Mouse (Mus musculus) olfactory bulb, adult 2 months (tissue): ENCODE results near the gene Cacna1c. TPM values are rescaled to one million over a fixed set of nuclear protein-coding genes. Genes with fewer than 3 reads are reported as not detected.
A peak's percentile ranks its signal among the peaks of the same experiment; 100 is the strongest.

Experiments used
- H3K27ac ChIP-seq: fragments of 200-500 bp; 2 replicates; pipeline ENCODE4 v1.5.1; 2012; ENCODE audit warnings: low read depth, low read length; ENCODE audit not compliant: insufficient read depth
- H3K4me1 ChIP-seq: fragments of 200-500 bp; 2 replicates; pipeline ENCODE4 v1.6.1; 2012; ENCODE audit warnings: low read length; ENCODE audit not compliant: control insufficient read depth, insufficient read depth
- H3K4me3 ChIP-seq: fragments of 200-500 bp; 2 replicates; pipeline ENCODE4 v1.5.1; 2012; ENCODE audit warnings: mild to moderate bottlenecking, low read depth, low read length, moderate library complexity; ENCODE audit not compliant: insufficient read depth
- CTCF ChIP-seq: fragments of 200-500 bp; IDR thresholded peaks from 2 replicates; pipeline ENCODE4 v1.5.1; 2012; ENCODE audit warnings: low read depth, mild to moderate bottlenecking, low read length, moderate library complexity; ENCODE audit not compliant: insufficient read depth
- POLR2A ChIP-seq: fragments of 200-500 bp; IDR thresholded peaks from 2 replicates; pipeline ENCODE4 v1.6.1; 2012; ENCODE audit warnings: mild to moderate bottlenecking, low read depth, low read length, moderate library complexity; ENCODE audit not compliant: insufficient read depth
- WGBS: fragments of 180-500 bp; shearing (Covaris S2); methylation state at CpG from one replicate; pipeline ENCODE4 v1.1.7; 2018; 5-methylcytosine and 5-hydroxymethylcytosine counted together
- polyA plus RNA-seq: library from polyadenylated mRNA; stranded (reverse); fragments of >200 nt; gene quantifications from 2 replicates; pipeline ENCODE4 v1.2.4, GENCODE M21; 2012; ENCODE audit warnings: low replicate concordance; ENCODE audit not compliant: missing spikeins, insufficient read depth, insufficient read length

The Cacna1c gene
- polyA plus RNA-seq, 1 experiment: 35.8 TPM

DNA sequence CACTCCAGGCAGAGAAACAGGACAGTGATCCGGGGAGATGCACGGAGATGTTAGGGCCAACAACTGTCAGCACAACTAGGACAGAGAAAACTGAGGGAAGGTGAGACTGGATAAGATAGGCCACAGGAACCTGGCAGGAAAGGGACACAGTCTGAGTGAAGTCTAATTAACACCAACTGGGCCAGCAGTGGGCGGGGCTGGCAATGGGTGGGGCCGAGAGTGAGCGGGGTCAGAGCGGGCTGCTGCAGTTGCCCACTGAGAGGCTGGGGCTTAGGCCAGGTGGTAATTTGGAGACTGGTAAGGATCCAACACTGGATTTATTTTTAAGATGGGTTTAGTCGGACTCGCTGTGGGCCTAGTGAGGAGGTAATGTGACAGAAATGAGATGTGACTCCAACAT is 418.8 kb downstream of the Cacna1c start:
- WGBS: 65% methylated on average over 8 of the region's 8 CpGs
- Histone ChIP-seq H3K4me3 (no peak overlapping the region), H3K27ac (peak overlapping the region; percentile 34), H3K4me1 (peaks cover 26% of the 10 kb centered on the region)
- no peak for TF ChIP-seq POLR2A
- TF ChIP-seq CTCF: no peak

DNA sequence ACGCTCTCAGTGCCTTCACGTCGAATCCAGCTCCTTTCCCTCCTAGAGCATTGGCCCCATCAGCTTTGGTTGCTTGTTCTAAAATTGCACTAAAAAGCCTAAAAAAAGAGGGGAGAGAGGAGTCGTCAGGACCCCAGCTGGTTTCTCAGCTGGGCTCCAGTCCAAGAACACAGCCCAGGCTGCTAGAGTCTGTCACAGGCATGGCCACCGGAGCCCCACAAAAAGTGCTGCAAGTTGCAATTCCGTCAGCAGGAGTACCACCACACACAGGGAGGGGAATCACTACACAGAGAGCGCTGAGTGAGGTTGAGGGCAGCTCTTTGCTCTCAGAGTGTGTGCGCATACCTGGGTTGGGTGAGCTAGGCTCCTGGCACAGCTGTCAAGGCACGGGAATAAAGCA is 419.8 kb downstream of the Cacna1c start:
- H3K4me1 ChIP-seq: peaks cover 26% of the 10 kb centered on the region
- TF ChIP-seq POLR2A (no peak), CTCF (no peak)
- no peak overlapping the region for H3K4me3 ChIP-seq
- 32% methylated on average over 9 of the region's 9 CpGs for WGBS
- peak overlapping the region; percentile 34 for H3K27ac ChIP-seq

DNA sequence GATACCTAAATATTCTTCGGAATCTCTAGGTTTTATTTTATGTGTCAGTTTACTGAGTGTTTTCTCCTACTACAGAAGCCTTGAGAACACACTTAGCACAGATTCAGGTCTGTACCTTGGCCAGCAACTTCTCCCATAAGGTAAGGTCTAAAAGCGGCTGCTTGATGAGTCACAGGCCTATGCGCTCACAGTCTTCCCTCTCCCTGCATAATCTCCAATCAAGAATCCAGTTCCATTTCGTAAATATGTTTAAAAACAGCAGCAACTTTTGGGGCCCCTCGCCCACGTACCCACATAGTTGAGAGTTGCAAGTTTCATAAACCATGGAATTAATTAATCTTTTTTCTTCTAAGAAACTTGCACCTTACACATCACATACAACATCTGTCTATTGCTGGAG is 423.6 kb downstream of the Cacna1c start:
- H3K27ac ChIP-seq: 0 out of 2 replicates have a peak overlapping the region, but pooled peaks have one; percentile 4
- TF ChIP-seq CTCF: no peak
- 72% methylated on average over 6 of the region's 6 CpGs for WGBS

DNA sequence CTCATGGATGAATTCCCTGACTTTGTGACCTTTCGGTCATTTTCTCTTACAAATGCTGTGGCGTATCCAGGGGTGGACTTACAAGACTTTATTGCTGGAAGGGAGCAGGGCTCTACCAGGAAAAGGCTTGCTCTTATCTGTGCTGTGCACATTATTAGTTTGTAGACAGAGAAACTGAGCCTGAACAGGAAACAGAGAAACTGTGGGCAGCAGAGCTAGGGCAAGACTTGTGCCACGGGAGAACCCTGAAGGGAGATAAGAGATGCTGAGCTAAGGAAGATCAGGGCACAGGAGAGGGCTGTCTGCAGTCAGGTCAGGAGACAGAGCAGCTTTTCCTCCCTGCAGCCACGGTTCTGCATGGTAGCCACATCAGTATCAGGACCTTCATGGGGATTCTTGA is 425.1 kb downstream of the Cacna1c start:
- no peak overlapping the region for H3K4me3 ChIP-seq
- peaks cover 8% of the 10 kb centered on the region; the same call in 1 of the 2 replicates for H3K4me1 ChIP-seq
- TF ChIP-seq CTCF: no peak
- TF ChIP-seq POLR2A: no peak
- H3K27ac ChIP-seq: no peak overlapping the region
- WGBS: 88% methylated on average over 4 of the region's 4 CpGs

More for the DNA sequence above, 423.6 kb downstream of the Cacna1c start:
- Histone ChIP-seq H3K4me1 (peaks cover 21% of the 10 kb centered on the region), H3K4me3 (no peak overlapping the region)

DNA sequence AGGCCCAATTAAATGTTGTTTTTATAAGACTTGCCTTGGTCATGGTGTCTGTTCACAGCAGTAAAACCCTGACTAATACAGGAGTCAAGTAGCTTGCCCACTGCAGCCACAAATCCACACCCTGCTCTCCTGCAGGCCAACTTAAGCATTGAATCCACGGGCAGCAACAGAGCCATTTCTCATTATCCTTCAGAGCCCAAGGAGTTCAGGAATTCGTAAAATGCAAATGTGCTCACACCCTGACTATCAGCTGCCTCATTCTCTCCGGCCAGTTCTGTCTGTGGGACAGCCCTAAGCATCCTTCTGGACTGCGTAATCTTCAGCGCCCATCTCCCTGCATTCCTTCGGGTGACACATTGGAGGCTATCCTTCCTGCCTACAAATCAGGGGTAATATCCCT is 425.8 kb downstream of the Cacna1c start:
- Histone ChIP-seq H3K4me3 (no peak overlapping the region), H3K4me1 (peaks cover 6% of the 10 kb centered on the region; the same call in 1 of the 2 replicates), H3K27ac (no peak overlapping the region)
- 85% methylated on average over 6 of the region's 6 CpGs for WGBS
- no peak for TF ChIP-seq POLR2A
- TF ChIP-seq CTCF: no peak

DNA sequence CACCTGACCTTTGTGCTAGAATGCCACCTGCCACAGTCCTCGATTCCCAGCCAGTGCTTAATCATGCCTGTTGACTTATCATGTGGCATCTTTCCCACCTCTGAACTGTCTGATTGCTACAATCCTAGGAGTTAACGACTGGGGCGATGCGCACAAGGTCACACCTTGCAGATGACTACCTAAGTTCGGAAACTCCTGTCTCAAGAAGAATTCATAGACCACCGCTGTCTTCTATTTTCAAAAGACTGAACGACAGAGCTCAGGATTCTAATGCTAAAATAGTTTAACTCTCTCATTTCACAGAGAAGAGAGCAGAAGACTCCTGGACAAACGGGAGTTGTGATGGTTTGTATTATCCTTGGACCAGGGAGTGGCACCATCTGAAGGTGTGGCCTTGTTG is 426.4 kb downstream of the Cacna1c start:
- no peak overlapping the region for H3K27ac ChIP-seq
- H3K4me3 ChIP-seq: no peak overlapping the region
- WGBS: 84% methylated on average over 8 of the region's 8 CpGs
- peaks cover 9% of the 10 kb centered on the region; the same call in 1 of the 2 replicates for H3K4me1 ChIP-seq
- TF ChIP-seq POLR2A: no peak
- no peak for TF ChIP-seq CTCF

DNA sequence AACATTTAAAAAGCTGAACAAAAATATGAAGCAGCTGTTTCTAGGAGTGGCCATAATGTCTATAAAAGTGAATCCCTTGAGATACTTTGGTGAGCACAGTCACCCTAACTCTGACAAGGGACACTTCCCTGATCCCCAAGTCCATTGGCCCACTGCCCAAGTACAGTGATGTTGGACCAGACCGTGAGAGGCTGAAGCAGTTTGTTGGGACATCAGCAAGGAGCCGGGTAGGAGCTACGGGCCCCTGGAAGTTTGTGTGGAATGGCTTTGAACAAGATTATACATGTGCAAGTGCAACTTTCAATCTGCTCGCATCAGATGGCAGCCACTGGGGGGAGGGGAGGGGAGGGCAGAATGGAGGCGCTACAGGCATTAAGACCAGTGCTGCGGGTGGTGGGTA is 428.5 kb downstream of the Cacna1c start:
- 65% methylated on average over 6 of the region's 6 CpGs for WGBS
- Histone ChIP-seq H3K27ac (no peak overlapping the region), H3K4me3 (no peak overlapping the region), H3K4me1 (peaks cover 9% of the 10 kb centered on the region; the same call in 1 of the 2 replicates)
- TF ChIP-seq CTCF: no peak
- no peak for TF ChIP-seq POLR2A

DNA sequence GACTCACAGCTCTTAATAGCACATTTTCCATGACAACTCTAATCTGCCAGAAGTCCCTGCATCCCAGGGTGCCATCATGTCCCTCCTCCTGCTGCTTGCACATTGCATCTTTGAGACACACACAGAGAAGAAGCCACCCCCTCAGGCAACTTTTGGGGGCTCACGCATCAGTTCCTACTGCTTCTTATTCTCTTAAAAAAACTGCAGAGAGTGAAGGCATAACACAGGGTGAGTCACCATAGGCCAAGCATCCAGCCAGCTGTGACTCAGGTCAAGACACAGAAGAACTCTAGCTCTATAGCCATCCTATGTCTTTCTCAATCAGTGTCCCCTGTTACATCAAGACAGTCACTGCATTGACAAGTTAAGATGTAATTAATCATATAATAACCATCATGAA is 431.0 kb downstream of the Cacna1c start:
- 34% methylated on average over 1 of the region's 1 CpGs for WGBS
- no peak for TF ChIP-seq CTCF
- TF ChIP-seq POLR2A: no peak

DNA sequence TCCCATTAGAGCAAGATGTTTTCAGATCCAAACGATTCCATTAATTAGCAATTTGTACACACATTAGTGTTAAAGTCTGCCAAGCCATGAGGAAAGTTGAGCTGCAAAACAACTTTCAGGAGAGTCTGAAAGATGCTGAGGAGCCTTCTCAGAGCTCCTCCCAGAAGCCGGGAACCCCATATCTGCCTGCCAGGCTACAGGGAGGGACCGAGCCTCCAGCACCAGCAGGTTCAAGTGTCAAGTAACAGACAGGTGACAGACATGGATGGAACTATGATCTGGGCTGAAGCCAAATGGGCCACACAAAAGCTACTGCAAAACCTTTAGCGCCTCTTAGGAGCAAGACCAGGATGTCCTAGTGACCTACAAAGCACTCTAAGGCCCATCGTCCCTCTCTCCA is 437.2 kb downstream of the Cacna1c start:
- peak overlapping the region; percentile 42; the same call in 1 of the 2 replicates for H3K27ac ChIP-seq
- WGBS: 57% methylated on average over 5 of the region's 5 CpGs
- peaks cover 30% of the 10 kb centered on the region for H3K4me1 ChIP-seq
- TF ChIP-seq POLR2A (no peak), CTCF (no peak)
- no peak overlapping the region for H3K4me3 ChIP-seq

More for the DNA sequence above, 431.0 kb downstream of the Cacna1c start:
- Histone ChIP-seq H3K4me3 (no peak overlapping the region), H3K27ac (peak overlapping the region; percentile 39), H3K4me1 (peaks cover 12% of the 10 kb centered on the region; the same call in 1 of the 2 replicates)
